Mouse (Mus musculus) C2C12 (cell line): ENCODE data around the gene Slc25a39.

Experiments used
- CTCF ChIP-seq: IDR thresholded peaks from one replicate; pipeline ENCODE4 v1.5.1; 2011; ENCODE audit not compliant: control insufficient read depth, insufficient read depth, insufficient read length
- MAX ChIP-seq: IDR thresholded peaks from one replicate; pipeline ENCODE4 v1.6.1; 2011; ENCODE audit warnings: mild to moderate bottlenecking, control low read depth
- MYOD1 ChIP-seq: IDR thresholded peaks from one replicate; pipeline ENCODE4 v1.6.1; 2011; ENCODE audit warnings: low read depth; ENCODE audit not compliant: control insufficient read depth, insufficient read length
- MYOG ChIP-seq: IDR thresholded peaks from one replicate; pipeline ENCODE4 v1.6.1; 2011; ENCODE audit not compliant: control insufficient read depth, insufficient read length; ENCODE audit errors: extremely low read depth
- USF1 ChIP-seq: IDR thresholded peaks from one replicate; pipeline ENCODE4 v1.6.1; 2011; ENCODE audit warnings: low read depth, mild to moderate bottlenecking, control low read depth, moderate library complexity

DNA sequence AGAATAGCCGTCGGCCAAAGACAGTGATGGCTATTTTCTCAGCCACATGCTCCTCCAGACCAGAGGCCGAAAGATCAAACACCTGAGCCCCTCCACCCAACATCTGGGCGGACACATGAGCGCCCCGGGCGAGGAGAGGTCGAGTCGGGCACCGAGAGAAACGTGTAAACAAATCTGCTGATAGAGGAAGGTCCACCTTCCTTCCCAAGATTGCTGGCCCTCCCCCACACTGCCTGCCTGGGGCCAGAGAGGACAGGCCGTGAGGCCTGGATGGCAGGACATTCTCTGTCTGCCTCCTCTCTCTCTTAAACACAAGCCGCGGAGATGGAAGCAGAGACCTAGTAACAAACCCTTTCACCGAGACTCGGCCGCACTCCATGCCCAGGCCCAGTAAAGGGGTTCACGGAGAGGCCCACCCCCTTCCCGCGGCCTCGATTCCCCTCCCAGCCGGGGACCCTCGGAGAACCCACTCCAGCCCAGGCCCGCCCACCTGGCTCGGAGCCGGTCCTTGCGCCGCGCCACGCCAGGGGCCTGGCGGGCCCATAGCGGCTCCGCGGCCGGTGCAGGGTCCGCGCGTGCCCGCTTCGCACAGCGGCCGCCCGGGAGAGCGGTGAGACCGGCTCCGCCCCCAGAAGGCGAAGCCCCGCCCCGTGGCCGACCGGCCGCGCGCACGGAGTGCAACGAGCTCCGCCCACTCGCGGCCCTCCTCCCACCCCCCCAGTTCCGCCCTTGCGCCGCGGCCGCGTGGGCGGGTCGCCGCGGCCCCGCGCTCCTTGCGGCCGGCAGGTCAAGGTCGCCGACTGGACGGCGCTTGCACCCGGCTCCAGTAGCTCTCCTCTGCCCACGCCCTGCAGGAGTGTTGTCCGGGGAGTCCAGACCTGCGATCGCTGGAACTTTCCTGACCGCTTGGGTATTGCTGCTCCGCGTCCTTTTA lies 579 bp downstream of the Slc25a39 start:
- TF ChIP-seq CTCF (no peak), USF1 (no peak), MAX (peak; percentile 88), MYOD1 (no peak), MYOG (no peak)
